Mouse (Mus musculus) retina, embryonic 14.5 days (tissue): ENCODE measurements at regions not wholly inside any gene's neighbourhood (a gene's known extent, or its start where the extent isn't known, plus 50 kb on each side); places are given as distances from the start of the nearest gene placed in this dataset.

Source experiments
- DNase-seq: peaks from one replicate; pipeline ENCODE4 v3.0.0-alpha.2; 2015; ENCODE audit warnings: low spot score

GRCm38 (mm10) chr10:110534387-110534786 lies 78.4 kb upstream of the Nav3 start:
- no peak for DNase-seq

GRCm38 (mm10) chr10:110542712-110543111 lies 86.7 kb upstream of the Nav3 start:
- DNase-seq, result peak; percentile 7

DNA sequence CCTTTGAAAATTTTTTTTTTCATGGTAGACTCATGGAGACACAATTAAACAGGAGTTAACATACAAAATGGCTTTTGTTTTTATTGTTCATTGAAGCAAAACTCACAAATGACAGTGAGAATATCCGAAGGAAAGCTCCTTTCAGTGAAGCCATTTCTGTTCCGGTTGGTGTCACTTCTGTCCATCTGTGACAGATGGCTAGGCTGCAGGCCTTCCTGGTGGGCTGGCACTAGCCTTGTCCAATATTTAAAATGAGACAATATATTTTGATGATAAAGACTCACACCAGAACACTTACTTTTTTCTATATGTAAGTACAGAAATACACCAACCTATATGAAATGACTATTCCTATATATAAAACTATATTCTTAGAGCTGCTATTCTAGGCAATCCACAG lies 92.4 kb upstream of the Nav3 start:
- no peak for DNase-seq

DNA sequence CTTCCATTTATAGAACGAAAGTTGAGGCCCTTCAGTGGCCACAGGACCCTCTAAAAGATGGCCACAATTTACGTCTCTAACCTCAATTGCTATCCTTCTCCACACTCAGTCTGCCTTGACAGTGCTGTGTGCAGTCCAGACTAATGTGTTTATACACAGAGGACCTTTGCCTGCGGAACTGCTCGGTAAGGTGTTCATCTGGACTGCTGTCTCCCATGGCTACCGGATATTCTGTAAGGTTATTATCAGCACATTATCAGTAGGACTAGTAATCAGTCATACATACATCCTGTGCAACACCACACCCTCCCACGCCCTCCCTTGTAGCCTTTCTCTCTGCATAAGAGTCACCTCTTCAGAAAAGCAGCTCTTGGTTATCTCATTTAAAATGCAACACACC lies 98.0 kb upstream of the Nav3 start:
- no peak for DNase-seq

DNA sequence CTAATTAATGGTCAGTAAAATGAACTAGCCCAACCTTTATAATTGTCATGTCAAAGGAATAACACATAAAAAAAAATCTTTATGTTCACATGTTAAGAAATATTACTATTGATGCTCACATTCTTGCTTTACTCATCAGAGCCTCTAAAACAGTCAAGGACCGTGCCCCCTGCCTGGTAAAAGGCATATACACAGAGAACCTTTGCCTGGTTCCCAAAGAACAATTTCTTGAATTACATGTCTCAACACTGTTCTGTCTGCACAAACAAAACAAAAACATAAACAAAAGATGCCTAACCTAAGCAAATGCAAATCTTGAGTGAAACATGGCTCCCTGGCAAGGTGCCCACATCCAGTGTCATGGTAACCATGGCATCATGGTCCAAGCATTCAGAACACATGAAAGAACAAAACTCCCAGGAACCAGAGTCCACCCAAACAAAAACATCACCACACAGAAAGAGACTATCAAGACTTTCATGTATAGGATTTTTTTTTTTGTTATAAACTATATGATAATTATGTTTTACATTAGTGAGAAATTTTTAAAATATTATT lies 100.4 kb upstream of the Nav3 start:
- DNase-seq, result no peak

DNA sequence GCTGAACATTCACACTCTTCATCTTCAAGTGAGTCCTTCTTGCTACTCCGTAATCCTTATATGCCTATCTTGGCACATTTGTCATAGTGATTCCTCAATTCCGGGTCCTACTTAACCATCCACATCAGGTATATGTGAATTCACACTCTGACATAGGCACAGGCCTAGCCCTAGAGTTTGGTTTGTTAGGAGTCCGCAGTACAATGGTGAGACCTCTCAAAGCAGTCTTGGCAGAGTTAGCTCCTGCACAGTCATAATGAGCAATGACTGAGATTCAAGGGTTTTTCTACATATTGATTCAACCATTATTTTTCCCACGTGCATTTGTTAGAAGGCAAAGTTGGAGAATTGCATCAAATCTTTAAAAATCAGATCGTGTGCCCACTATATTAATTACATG lies 107.1 kb upstream of the Nav3 start:
- DNase-seq, result no peak

GRCm38 (mm10) chr10:110563571-110563970 lies 107.6 kb upstream of the Nav3 start:
- no peak for DNase-seq

DNA sequence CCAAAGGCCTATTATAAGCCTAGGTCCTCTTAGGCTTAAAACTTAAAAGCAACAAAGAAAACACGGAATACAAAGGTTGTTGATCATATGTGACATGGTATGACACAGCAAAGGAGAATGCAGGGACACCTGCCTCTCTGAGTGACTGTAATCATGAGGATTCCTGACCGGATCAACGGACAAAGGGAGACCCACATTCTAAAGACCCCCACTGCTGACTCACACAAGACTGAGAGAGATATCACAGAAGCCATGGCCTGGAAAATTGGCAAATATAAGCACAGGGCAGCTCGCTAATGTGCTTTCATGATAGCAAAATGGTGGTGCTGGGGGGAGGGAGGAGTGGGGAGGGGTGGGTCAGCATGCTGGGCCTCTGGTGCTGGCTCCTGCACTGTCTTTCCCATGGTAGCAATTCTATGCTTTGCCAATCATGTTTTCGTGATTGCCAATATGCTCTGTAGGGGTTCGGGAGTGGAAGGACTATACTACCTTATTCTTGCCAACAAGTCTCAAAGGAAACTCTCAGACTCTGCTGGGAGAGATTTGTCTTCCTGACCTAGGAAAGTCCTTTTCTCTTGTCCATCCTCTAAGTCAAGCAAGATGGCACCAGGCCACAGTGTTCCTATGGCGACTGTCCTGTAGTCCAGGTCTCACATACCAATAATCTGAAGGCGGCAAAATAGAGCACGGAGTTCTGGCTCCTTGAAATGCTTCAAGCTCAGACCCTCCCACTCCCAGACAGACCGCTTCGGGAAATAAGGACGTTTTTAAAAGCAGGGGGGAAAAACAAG lies 110.5 kb upstream of the Nav3 start:
- peak; percentile 6 for DNase-seq

GRCm38 (mm10) chr10:110570465-110570864 lies 114.5 kb upstream of the Nav3 start:
- no peak for DNase-seq

DNA sequence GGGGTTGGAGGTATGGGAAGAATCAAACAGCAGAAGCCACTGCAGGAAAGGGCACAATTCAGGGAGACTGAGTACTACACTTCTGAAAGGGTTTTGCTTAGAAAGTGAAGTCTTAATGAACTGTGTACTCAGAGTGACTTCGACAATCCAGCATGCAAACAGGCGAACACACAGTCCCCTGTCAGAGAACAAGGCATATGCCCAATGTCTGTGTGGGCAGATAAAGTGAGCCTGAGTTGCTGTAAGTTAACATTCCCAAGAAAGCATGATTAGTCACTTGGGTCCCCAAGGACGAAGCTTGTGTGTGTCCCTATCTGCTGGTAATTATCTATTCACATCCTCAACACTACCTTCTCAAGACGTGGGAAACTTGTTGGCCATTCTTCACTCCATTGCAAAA lies 115.2 kb upstream of the Nav3 start:
- DNase-seq, result no peak

DNA sequence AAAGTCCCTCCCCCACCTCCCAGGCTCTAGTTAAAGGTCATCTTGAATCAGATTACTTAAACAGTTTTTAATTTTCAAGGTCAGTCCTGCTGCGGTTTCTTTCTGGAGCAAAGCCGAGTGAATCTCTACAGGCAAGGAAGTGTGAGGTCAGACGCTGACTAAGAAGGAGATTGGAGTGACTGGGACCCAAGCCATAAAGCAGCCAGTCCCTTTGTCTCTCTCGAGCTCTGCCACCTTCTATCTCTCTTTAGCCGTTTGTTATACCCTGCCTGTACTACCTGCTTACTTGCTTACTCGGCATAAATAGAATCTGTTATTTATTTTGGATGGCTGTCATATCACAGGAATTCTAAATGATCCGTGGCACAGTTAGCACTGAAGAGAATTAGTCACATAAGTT lies 117.5 kb upstream of the Nav3 start:
- DNase-seq, result no peak

DNA sequence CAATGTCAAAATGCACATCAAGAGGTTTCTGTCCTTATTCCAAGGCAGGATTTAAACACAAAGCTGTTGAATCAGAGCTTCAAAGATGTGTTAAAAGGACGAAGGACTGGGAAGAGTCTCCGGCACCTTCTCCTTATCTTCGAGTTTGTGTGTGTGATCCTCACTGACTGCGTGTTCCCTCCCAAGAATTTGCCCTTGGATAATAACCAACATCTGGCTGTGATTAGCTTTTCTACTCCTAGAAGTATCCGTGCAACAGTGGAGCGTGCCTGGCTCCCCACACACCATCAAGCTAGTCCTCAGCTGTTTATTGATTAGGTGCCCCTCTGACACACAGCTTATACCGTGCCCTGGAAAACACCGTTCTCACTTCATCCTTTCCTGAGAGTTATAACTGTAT lies 130.0 kb upstream of the Nav3 start:
- no peak for DNase-seq

DNA sequence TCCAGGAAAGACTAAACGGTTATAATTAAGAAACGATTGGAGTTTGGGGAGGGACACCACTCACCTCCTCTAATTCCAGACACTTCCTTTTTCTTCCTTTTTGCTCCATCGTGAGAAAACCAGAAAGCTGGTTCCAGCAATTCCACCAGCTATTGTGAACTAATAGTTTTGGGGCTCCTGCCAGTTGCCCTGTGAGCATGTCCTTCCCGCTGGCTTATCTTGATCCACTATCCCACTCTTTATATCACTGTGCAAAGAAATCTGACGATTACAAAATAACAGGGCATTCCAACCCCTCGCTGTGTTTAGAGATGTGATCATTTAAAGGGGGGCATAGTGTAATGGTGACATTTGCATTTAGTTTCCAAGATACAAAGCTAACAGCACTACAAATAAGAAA lies 130.5 kb upstream of the Nav3 start:
- DNase-seq, result no peak

GRCm38 (mm10) chr10:110587529-110587928 lies 131.5 kb upstream of the Nav3 start:
- no peak for DNase-seq

GRCm38 (mm10) chr10:110600352-110600853 lies 144.4 kb upstream of the Nav3 start:
- peak; percentile 12 for DNase-seq

DNA sequence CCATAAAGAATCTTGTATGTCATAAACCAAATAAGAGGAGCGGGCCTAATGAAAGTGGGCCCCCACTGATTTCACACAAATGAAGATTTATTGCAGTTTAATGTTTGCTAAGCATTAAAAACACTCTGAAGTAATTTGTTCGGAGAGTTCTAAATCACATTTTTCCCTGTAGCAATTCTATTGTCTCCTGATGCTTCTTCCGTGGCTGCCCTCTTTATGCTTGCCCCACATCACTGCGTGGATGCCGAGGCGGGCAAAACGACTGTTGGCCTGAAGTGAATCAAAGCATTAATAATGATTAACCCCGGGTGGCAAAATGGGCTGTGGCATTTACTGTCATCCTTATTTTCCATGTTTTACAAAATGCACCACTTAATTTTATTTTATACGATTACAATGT lies 134.9 kb upstream of the E2f7 start:
- DNase-seq, result peak; percentile 41

DNA sequence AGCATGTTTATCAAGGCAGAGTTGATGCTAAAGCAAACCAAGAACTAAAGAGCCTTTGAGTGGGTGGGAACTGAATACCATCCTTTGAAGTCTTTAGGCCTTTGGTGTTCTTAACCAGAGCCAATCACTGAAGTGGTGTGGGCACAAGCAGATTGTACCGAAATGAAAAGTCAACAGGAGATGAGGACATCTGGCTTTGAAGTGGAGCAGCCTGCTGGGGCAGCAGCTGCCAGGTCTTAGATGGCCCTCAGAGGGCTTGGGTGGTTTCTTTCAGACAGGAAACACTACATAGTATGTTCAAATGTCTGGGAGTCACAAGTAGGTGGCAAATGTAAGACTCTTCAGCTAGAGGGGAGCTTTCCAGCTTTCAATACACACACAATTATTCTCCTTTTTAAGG lies 128.2 kb upstream of the E2f7 start:
- DNase-seq, result no peak

DNA sequence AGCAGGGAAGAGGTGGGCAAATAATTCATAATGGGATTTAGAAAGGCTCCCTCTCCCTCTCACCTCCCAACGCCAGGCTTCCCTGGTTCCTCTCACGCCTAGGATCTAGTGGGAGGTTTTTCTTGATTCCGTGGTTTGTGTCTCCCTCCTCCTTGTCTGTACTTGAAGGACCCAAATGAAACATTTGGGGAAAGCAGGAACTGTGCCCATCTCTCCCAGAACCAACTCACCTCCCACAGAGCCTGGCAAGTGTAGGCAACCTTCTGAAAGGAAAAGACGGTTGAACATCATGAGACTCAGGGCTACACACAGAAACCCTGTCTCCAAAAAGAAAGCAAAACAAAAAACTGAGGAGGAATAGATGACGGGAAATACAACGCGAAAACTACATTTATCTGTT lies 126.0 kb upstream of the E2f7 start:
- DNase-seq, result no peak

DNA sequence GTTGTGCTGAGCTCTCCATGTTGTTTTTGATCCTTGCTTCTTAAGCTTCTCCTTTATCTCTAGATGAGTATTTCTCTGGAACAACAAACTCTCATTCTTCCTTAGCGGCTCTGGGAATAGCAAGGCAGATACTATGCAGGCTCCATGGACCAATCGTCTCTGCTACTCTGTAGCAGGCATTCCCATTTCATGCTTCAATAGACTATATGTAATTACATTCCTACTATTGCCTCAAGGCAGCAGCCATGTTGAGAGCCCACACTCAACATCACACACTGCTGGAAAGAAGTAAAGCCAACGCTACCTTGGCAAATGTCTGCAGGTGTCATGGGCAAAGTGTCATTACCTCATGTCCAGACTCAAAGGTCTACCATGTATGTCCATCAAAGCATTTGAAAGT lies 119.6 kb upstream of the E2f7 start:
- no peak for DNase-seq

DNA sequence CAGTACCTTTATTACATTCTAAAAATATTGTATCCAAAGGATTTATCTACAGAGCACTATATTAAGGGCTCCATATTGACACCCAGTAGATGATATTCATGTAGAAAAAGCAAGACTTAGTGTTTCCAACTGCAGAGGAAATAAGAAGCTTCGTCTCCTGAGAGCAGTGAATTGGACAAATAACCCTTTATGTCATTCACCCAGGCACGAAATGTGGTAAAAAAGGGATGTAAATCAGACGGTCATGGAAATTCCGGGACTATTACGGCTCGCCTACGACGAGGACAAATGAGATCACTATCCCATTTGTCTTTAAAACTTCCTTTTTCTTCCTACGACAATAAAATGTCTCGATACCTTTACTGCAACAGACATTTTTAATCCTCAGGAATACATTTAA lies 104.8 kb upstream of the E2f7 start:
- no peak for DNase-seq

- no peak for DNase-seq
Observed at GRCm38 (mm10) chr10:110642065-110642690, 103.1 kb upstream of the E2f7 start.

GRCm38 (mm10) chr10:110647603-110648002 lies 97.6 kb upstream of the E2f7 start:
- no peak for DNase-seq

- DNase-seq, result no peak
Observed at GRCm38 (mm10) chr10:110650107-110650506, 95.1 kb upstream of the E2f7 start.
